Mouse (Mus musculus): Measurements from ENCODE around the gene Ndrg2. TPM values are rescaled to one million over a fixed set of nuclear protein-coding genes. Genes with fewer than 3 reads are reported as not detected.

The Ndrg2 gene
- total and polyA plus RNA-seq, 2 experiments from 2014 or later, result 543 to 732 TPM

DNA sequence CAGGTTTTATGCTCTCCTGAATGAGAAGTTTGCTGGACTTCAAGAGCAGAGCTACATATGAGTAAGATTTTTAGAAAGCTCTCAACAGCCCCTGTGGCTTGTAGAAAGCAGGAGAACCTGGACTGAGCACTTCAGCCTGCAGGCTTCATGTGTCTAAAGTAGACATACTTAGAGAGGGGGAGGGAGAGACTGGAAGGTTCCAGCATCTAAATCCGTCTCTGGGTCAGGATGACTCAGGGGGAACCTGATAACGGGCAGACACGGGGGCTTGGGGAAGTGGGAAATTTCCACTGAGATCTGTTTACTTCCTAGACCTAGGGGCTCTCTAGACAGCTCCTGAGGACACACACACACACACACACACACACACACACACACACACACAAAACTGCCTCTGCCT is 1.1 kb upstream of the Ndrg2 start:
- Histone ChIP-seq H3K9me3 (ENCODE audit: low read length) (no peaks in the 10 kb centered on the region), H3K4me1 (ENCODE audit: insufficient read depth, low read length) (0 out of 2 replicates have a peak, but pooled peaks cover 3% of the 10 kb centered on the region), H3K4me3 (ENCODE audit: low read length) (no peak overlapping the region), H3K36me3 (ENCODE audit: insufficient read depth, low read length) (no peaks in the 10 kb centered on the region), H3K27ac (peak overlapping the region; percentile 92), H3K9ac (replicated peaks; ENCODE audit: low read length) (no peak overlapping the region), H3K4me2 (ENCODE audit: low read depth, low read length) (no peak overlapping the region), H3K27me3 (ENCODE audit: insufficient read depth, low read length) (no peaks in the 10 kb centered on the region)
- whole genome bisulfite sequencing, result 24% methylated on average over 3 of the region's 3 CpGs
- no peak for TF ChIP-seq CTCF (IDR thresholded peaks at IDR 0.05; ENCODE audit: low read depth)
- ATAC-seq (no peak), DNase-seq (ENCODE audit: low spot score) (no peak)

DNA sequence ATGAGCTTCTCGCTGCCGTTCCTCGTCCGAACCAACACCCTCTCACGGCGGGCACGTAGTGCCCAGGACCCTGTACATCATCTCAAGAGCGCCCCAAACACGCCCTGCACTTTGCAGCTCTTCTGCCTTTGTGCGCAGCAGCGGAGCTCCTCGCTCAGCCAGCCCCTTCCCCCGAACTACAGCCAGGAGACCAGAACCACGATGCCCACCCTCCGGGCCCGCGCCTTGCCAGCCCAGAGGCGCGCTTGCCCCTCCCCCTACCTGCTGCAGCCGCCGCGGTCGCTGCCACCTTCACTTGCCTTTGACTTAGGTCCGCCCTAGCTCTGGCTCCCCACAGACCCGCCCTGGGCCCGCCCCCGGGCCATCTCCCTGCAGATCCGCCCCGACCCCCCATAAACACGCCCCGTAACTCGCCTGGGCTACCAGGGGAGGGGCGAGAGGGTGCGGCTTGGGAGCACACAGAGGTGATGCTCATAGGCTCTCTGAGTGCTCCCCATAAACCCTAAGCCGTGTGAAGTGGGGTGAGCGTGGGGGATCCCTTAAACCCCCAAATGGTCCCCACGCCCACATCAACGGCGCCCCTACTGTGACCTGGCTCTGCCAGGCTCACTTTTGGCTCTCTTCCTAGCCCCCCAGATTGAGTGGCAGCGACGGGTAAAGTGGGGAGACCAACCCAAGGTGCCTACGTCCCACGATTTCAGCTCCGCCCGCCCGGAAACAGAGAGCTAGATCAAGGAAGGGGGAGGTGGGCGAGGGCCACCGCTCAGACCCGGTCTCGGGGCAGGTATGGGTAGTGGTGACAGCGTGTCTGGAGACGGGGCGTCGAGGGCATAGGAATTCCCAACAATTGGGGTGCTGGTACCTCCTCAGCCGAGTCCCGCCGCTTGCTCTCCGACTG is 647 bp downstream of the Ndrg2 start:
- TF ChIP-seq CTCF (IDR thresholded peaks at IDR 0.05; ENCODE audit: low read depth), result no peak
- 1% methylated on average over 58 of the region's 58 CpGs for WGBS
- H3K27me3 ChIP-seq (ENCODE audit: insufficient read depth, low read length), result no peaks in the 10 kb centered on the region
- peaks cover 6% of the 10 kb centered on the region; the same call in 1 of the 2 replicates for H3K36me3 ChIP-seq (ENCODE audit: insufficient read depth, low read length)
- peak overlapping the region; percentile 62 for H3K4me3 ChIP-seq (ENCODE audit: low read length)
- H3K4me1 ChIP-seq (ENCODE audit: insufficient read depth, low read length), result 0 out of 2 replicates have a peak, but pooled peaks cover 3% of the 10 kb centered on the region
- no peaks in the 10 kb centered on the region for H3K9me3 ChIP-seq (ENCODE audit: low read length)
- peak; percentile 80 for DNase-seq (ENCODE audit: low spot score)
- H3K9ac ChIP-seq (replicated peaks; ENCODE audit: low read length), result peak overlapping the region; percentile 69
- H3K27ac ChIP-seq, result peak overlapping the region; percentile 92
- peak; percentile 80 for ATAC-seq
- H3K4me2 ChIP-seq (ENCODE audit: low read depth, low read length), result peak overlapping the region; percentile 98

- H3K4me2 ChIP-seq (ENCODE audit: low read depth, low read length), result peak overlapping the region; percentile 98
- H3K27ac ChIP-seq, result peak overlapping the region; percentile 92
- H3K27me3 ChIP-seq (ENCODE audit: insufficient read depth, low read length), result no peaks in the 10 kb centered on the region
- 7% methylated on average over 14 of the region's 14 CpGs for WGBS
- H3K36me3 ChIP-seq (ENCODE audit: insufficient read depth, low read length), result peaks cover 6% of the 10 kb centered on the region; the same call in 1 of the 2 replicates
- H3K4me3 ChIP-seq (ENCODE audit: low read length), result peak overlapping the region; percentile 62
- TF ChIP-seq CTCF (IDR thresholded peaks at IDR 0.05; ENCODE audit: low read depth), result no peak
- H3K4me1 ChIP-seq (ENCODE audit: insufficient read depth, low read length), result 0 out of 2 replicates have a peak, but pooled peaks cover 3% of the 10 kb centered on the region
- DNase-seq (ENCODE audit: low spot score), result peak; percentile 18
- H3K9ac ChIP-seq (replicated peaks; ENCODE audit: low read length), result peak overlapping the region; percentile 69
- no peaks in the 10 kb centered on the region for H3K9me3 ChIP-seq (ENCODE audit: low read length)
- ATAC-seq, result peak; percentile 8
These were observed 1.4 kb downstream of the Ndrg2 start for GRCm38 (mm10) chr14:51912391-51913061.

DNA sequence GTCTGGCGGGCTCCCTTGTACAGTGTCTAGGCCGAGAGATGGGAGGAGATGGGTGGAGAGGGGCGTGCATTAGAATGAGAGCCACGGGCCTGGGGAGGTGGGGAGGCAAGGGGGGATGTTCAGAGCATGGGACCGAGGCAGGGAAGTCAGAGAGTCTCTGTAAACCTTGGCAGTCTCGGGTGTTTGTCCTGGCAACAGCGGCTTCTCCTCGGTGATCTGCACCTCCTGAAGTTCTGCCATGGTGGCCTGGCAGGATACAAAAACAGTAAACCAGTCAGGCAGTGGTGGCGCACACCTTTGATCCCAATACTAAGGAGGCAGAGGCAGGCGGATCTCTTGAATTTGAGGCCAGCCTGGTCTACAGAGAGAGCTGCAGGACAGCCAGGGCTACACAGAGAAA is 2.7 kb downstream of the Ndrg2 start:
- Histone ChIP-seq H3K4me3 (ENCODE audit: low read length) (peak overlapping the region; percentile 62), H3K4me1 (ENCODE audit: insufficient read depth, low read length) (0 out of 2 replicates have a peak, but pooled peaks cover 3% of the 10 kb centered on the region), H3K27me3 (ENCODE audit: insufficient read depth, low read length) (no peaks in the 10 kb centered on the region), H3K4me2 (ENCODE audit: low read depth, low read length) (peak overlapping the region; percentile 98), H3K27ac (peak overlapping the region; percentile 54; the same call in 1 of the 2 replicates), H3K9me3 (ENCODE audit: low read length) (no peaks in the 10 kb centered on the region), H3K9ac (replicated peaks; ENCODE audit: low read length) (no peak overlapping the region), H3K36me3 (ENCODE audit: insufficient read depth, low read length) (peaks cover 9% of the 10 kb centered on the region; the same call in 1 of the 2 replicates)
- no peak for TF ChIP-seq CTCF (IDR thresholded peaks at IDR 0.05; ENCODE audit: low read depth)
- no peak for ATAC-seq
- 76% methylated on average over 10 of the region's 10 CpGs for WGBS
- DNase-seq (ENCODE audit: low spot score), result no peak

GRCm38 (mm10) chr14:51906102-51906501 is 7.9 kb downstream of the Ndrg2 start:
- ATAC-seq, result no peak
- 96% methylated on average over 11 of the region's 11 CpGs for WGBS

DNA sequence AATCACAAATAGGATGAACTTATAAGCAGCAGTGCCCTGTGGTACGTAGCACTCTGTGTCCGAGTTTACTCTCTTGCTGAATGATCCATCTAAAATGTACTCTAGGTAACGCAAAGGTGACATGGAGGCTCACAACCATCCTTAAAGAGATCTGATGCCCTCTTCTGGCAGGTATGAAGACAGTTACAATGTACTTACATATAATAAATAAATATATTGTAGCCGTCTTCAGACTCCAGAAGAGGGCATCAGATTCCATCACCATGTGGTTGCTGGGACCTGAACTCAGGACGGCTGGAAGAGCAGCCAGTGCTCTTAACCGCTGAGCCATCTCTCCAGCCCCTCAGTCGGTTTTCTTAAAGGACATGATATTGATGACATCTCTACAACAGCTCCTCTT is 9.3 kb downstream of the Ndrg2 start:
- Histone ChIP-seq H3K36me3 (ENCODE audit: insufficient read depth, low read length) (peaks cover 9% of the 10 kb centered on the region; the same call in 1 of the 2 replicates), H3K4me3 (ENCODE audit: low read length) (no peak overlapping the region), H3K9ac (replicated peaks; ENCODE audit: low read length) (no peak overlapping the region), H3K27ac (no peak overlapping the region), H3K4me1 (ENCODE audit: insufficient read depth, low read length) (no peaks in the 10 kb centered on the region), H3K27me3 (ENCODE audit: insufficient read depth, low read length) (no peaks in the 10 kb centered on the region), H3K9me3 (ENCODE audit: low read length) (no peaks in the 10 kb centered on the region), H3K4me2 (ENCODE audit: low read depth, low read length) (no peak overlapping the region)
- DNase-seq (ENCODE audit: low spot score) (peak; percentile 27), ATAC-seq (peak; percentile 18; the same call in 1 of the 2 replicates)
- peak; percentile 61 for TF ChIP-seq CTCF (IDR thresholded peaks at IDR 0.05; ENCODE audit: low read depth)
- 63% methylated on average over 7 of the region's 7 CpGs for WGBS

More at GRCm38 (mm10) chr14:51906102-51906501, 7.9 kb downstream of the Ndrg2 start:
- Histone ChIP-seq H3K36me3 (ENCODE audit: insufficient read depth, low read length) (peaks cover 9% of the 10 kb centered on the region; the same call in 1 of the 2 replicates), H3K27ac (no peak overlapping the region), H3K9ac (replicated peaks; ENCODE audit: low read length) (no peak overlapping the region), H3K4me3 (ENCODE audit: low read length) (no peak overlapping the region), H3K9me3 (ENCODE audit: low read length) (no peaks in the 10 kb centered on the region), H3K4me2 (ENCODE audit: low read depth, low read length) (no peak overlapping the region), H3K27me3 (ENCODE audit: insufficient read depth, low read length) (no peaks in the 10 kb centered on the region), H3K4me1 (ENCODE audit: insufficient read depth, low read length) (no peaks in the 10 kb centered on the region)
- TF ChIP-seq CTCF (IDR thresholded peaks at IDR 0.05; ENCODE audit: low read depth), result no peak
- DNase-seq (ENCODE audit: low spot score), result no peak

Data from hindbrain, postnatal 0 days (tissue).